Mouse (Mus musculus): ENCODE data around the gene Scnm1. TPM values are rescaled to one million over a fixed set of nuclear protein-coding genes. Genes with fewer than 3 reads are reported as not detected.

Gene Scnm1
- polyA plus RNA-seq, 1 experiment from 2014 or later: 94.1 TPM

DNA sequence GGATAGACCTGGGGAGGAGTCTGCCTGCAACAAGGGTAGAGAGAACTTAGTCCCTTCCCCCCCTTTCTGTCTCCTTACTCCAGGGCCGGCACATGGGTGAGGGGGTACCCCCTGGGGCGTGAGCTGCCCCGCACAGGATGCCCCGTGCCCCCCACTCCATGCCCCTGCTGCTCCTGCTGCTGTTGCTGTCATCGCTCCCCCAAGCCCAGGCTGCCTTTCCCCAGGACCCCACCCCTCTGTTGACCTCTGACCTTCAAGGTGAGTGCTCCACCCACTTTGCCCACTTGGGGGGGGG, 30.4 kb upstream of the Scnm1 start:
- H3K4me3 ChIP-seq: 0 out of 2 replicates have a peak overlapping the region, but pooled peaks have one; percentile 88
- peaks cover 52% of the 10 kb centered on the region for H3K36me3 ChIP-seq
- H3K9ac ChIP-seq: no peak overlapping the region
- 68% methylated on average over 5 of the region's 5 CpGs for WGBS
- ATAC-seq (ENCODE audit: low FRiP score): no peak
- H3K4me2 ChIP-seq (replicated peaks): peak overlapping the region; percentile 76
- no peak overlapping the region for H3K27ac ChIP-seq
- peaks cover 43% of the 10 kb centered on the region for H3K4me1 ChIP-seq
- H3K27me3 ChIP-seq: peaks cover 18% of the 10 kb centered on the region
- H3K9me3 ChIP-seq (replicated peaks): no peaks in the 10 kb centered on the region

DNA sequence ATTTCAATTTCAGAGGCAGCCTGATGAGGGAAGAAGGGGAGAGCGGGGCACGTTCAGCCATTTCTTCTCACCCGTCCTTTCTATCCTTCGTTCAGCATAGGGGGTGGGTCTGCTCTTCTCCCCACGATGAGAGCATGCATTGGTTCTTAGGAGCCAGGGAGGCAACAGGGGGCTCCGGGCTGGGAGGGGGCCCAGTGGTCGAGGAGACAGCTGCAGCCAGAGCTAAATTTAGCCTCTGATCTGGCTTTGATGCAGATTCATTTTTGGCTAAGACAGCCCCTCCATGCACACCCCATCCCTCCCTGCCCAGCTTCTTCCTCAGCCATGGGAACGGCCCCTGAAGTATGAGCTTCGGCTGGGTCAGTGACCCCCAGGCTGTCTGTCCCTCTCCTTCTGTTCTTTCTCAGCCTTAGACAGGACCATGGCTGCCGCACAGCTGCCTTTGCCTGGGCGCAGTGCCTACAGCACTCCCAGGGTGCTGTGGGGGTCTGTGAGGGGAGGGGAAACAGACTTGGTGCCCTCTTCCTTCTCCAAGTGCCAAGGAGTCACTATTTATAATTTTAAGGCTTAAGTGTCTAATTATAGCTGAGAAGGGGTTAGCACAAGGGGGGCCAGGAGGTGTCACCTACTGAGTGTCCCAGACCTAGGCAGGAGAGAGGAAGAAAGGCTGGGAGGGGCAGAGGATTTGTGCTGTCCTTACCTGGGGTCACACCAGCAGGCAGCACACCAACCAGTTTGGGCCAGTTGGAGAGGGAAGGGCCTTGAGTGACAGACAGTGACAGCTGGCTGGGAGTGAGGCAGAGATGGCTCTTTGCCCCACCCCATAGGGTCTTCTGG, 29.8 kb upstream of the Scnm1 start:
- H3K4me3 ChIP-seq: peak overlapping the region; percentile 88
- peak overlapping the region; percentile 76 for H3K4me2 ChIP-seq (replicated peaks)
- peaks cover 14% of the 10 kb centered on the region; the same call in 1 of the 2 replicates for H3K27me3 ChIP-seq
- ATAC-seq (ENCODE audit: low FRiP score): no peak
- H3K9me3 ChIP-seq (replicated peaks): no peaks in the 10 kb centered on the region
- H3K36me3 ChIP-seq: peaks cover 47% of the 10 kb centered on the region
- peaks cover 44% of the 10 kb centered on the region for H3K4me1 ChIP-seq
- H3K27ac ChIP-seq: peak overlapping the region; percentile 52; the same call in 1 of the 2 replicates
- 56% methylated on average over 11 of the region's 11 CpGs for WGBS
- peak overlapping the region; percentile 92 for H3K9ac ChIP-seq

- no peak for ATAC-seq (ENCODE audit: low FRiP score)
- peak overlapping the region; percentile 91 for H3K27ac ChIP-seq
- peaks cover 44% of the 10 kb centered on the region for H3K4me1 ChIP-seq
- peaks cover 33% of the 10 kb centered on the region for H3K36me3 ChIP-seq
- H3K9me3 ChIP-seq (replicated peaks): no peaks in the 10 kb centered on the region
- peak overlapping the region; percentile 88 for H3K4me3 ChIP-seq
- H3K27me3 ChIP-seq: peaks cover 2% of the 10 kb centered on the region; the same call in 1 of the 2 replicates
- H3K4me2 ChIP-seq (replicated peaks): peak overlapping the region; percentile 76
- peak overlapping the region; percentile 92 for H3K9ac ChIP-seq
- 33% methylated on average over 2 of the region's 2 CpGs for WGBS
Observed at GRCm38 (mm10) chr3:95162345-95162628, 28.5 kb upstream of the Scnm1 start.

- peaks cover 44% of the 10 kb centered on the region for H3K4me1 ChIP-seq
- peak overlapping the region; percentile 92 for H3K9ac ChIP-seq
- H3K27me3 ChIP-seq: peaks cover 2% of the 10 kb centered on the region; the same call in 1 of the 2 replicates
- peaks cover 28% of the 10 kb centered on the region for H3K36me3 ChIP-seq
- H3K4me2 ChIP-seq (replicated peaks): peak overlapping the region; percentile 76
- no peaks in the 10 kb centered on the region for H3K9me3 ChIP-seq (replicated peaks)
- peak overlapping the region; percentile 91 for H3K27ac ChIP-seq
- 5% methylated on average over 9 of the region's 9 CpGs for WGBS
- ATAC-seq (ENCODE audit: low FRiP score): no peak
- H3K4me3 ChIP-seq: peak overlapping the region; percentile 88
Observed at GRCm38 (mm10) chr3:95161618-95162344, 28.0 kb upstream of the Scnm1 start.

DNA sequence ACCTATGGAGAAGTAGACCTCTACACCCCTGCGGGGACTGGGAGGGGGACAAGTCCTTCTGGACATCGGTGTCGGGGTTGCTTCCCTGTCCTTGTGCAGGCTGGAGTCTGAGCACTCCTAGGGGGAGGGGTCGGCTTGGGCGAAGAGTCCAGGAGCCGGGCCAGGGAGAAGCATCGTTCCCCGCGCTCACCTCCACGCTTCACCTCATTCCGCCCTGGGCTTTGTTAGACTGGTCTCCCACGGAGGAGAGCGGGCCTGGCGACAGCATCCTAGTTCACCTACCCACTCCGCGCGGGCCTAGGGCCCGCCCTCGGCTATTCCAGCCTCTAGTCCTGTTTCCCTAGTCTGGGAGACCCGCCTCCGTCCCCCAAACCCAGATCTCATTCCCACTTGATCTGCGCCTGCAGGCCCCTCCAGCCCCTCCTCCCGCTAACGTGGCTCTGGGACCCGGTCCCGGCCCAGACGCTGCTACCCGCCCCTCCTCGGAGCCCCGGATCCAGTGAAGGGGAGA, 27.3 kb upstream of the Scnm1 start:
- peak; percentile 29 for ATAC-seq (ENCODE audit: low FRiP score)

GRCm38 (mm10) chr3:95159987-95160963, 26.5 kb upstream of the Scnm1 start, which contains the start of gene Sema6c:
Gene Sema6c, plus strand, starts transcription at chr3:95160457.
- H3K4me2 ChIP-seq (replicated peaks): peak within 1 kb of the TSS; percentile 76
- peaks cover 13% of the 10 kb centered on the region for H3K36me3 ChIP-seq
- H3K4me3 ChIP-seq: peak within 1 kb of the TSS; percentile 88
- peak; percentile 96 for ATAC-seq (ENCODE audit: low FRiP score)
- H3K4me1 ChIP-seq: peaks cover 44% of the 10 kb centered on the region
- peak within 1 kb of the TSS; percentile 91 for H3K27ac ChIP-seq
- under 1% methylated on average over 66 of the region's 66 CpGs for WGBS
- H3K27me3 ChIP-seq: peaks cover 2% of the 10 kb centered on the region; the same call in 1 of the 2 replicates
- H3K9ac ChIP-seq: peak within 1 kb of the TSS; percentile 92
- no peaks in the 10 kb centered on the region for H3K9me3 ChIP-seq (replicated peaks)

More for the DNA sequence above, 27.3 kb upstream of the Scnm1 start:
- 0% methylated on average over 29 of the region's 30 CpGs for WGBS
- H3K36me3 ChIP-seq: peaks cover 21% of the 10 kb centered on the region
- H3K4me3 ChIP-seq: peak overlapping the region; percentile 88
- peaks cover 2% of the 10 kb centered on the region; the same call in 1 of the 2 replicates for H3K27me3 ChIP-seq
- peak overlapping the region; percentile 91 for H3K27ac ChIP-seq
- peak overlapping the region; percentile 76 for H3K4me2 ChIP-seq (replicated peaks)
- H3K4me1 ChIP-seq: peaks cover 44% of the 10 kb centered on the region
- no peaks in the 10 kb centered on the region for H3K9me3 ChIP-seq (replicated peaks)
- H3K9ac ChIP-seq: peak overlapping the region; percentile 92

- Histone ChIP-seq H3K9ac (peak overlapping the region; percentile 92), H3K4me2 (replicated peaks) (peak overlapping the region; percentile 76), H3K9me3 (replicated peaks) (no peaks in the 10 kb centered on the region), H3K4me1 (peaks cover 41% of the 10 kb centered on the region), H3K27me3 (peaks cover 2% of the 10 kb centered on the region; the same call in 1 of the 2 replicates), H3K27ac (peak overlapping the region; percentile 91; the same call in 1 of the 2 replicates), H3K36me3 (peaks cover 6% of the 10 kb centered on the region), H3K4me3 (peak overlapping the region; percentile 88)
- no peak for ATAC-seq (ENCODE audit: low FRiP score)
- WGBS: 14% methylated on average over 8 of the region's 8 CpGs
Observed at GRCm38 (mm10) chr3:95159511-95159986, 25.7 kb upstream of the Scnm1 start.

GRCm38 (mm10) chr3:95153874-95154273, 20.1 kb upstream of the Scnm1 start:
- Histone ChIP-seq H3K27ac (no peak overlapping the region), H3K4me2 (replicated peaks) (no peak overlapping the region), H3K36me3 (no peaks in the 10 kb centered on the region), H3K4me3 (no peak overlapping the region), H3K9me3 (replicated peaks) (no peaks in the 10 kb centered on the region), H3K4me1 (no peaks in the 10 kb centered on the region), H3K9ac (no peak overlapping the region), H3K27me3 (peaks cover 2% of the 10 kb centered on the region; the same call in 1 of the 2 replicates)
- 59% methylated on average over 4 of the region's 4 CpGs for WGBS
- no peak for ATAC-seq (ENCODE audit: low FRiP score)

GRCm38 (mm10) chr3:95147924-95148323, 14.1 kb upstream of the Scnm1 start:
- Histone ChIP-seq H3K36me3 (no peaks in the 10 kb centered on the region), H3K9me3 (replicated peaks) (no peaks in the 10 kb centered on the region), H3K4me1 (no peaks in the 10 kb centered on the region), H3K4me3 (no peak overlapping the region), H3K27ac (no peak overlapping the region), H3K4me2 (replicated peaks) (no peak overlapping the region), H3K9ac (no peak overlapping the region), H3K27me3 (no peaks in the 10 kb centered on the region)
- 48% methylated on average over 3 of the region's 3 CpGs for WGBS
- no peak for ATAC-seq (ENCODE audit: low FRiP score)

GRCm38 (mm10) chr3:95142617-95143011, 8.8 kb upstream of the Scnm1 start:
- ATAC-seq (ENCODE audit: low FRiP score): peak; percentile 79
- Histone ChIP-seq H3K4me2 (replicated peaks) (no peak overlapping the region), H3K9me3 (replicated peaks) (no peaks in the 10 kb centered on the region), H3K27ac (no peak overlapping the region), H3K4me3 (no peak overlapping the region), H3K9ac (no peak overlapping the region), H3K27me3 (no peaks in the 10 kb centered on the region), H3K36me3 (peaks cover 19% of the 10 kb centered on the region), H3K4me1 (0 out of 2 replicates have a peak, but pooled peaks cover 3% of the 10 kb centered on the region)
- WGBS: 10% methylated on average over 5 of the region's 5 CpGs

DNA sequence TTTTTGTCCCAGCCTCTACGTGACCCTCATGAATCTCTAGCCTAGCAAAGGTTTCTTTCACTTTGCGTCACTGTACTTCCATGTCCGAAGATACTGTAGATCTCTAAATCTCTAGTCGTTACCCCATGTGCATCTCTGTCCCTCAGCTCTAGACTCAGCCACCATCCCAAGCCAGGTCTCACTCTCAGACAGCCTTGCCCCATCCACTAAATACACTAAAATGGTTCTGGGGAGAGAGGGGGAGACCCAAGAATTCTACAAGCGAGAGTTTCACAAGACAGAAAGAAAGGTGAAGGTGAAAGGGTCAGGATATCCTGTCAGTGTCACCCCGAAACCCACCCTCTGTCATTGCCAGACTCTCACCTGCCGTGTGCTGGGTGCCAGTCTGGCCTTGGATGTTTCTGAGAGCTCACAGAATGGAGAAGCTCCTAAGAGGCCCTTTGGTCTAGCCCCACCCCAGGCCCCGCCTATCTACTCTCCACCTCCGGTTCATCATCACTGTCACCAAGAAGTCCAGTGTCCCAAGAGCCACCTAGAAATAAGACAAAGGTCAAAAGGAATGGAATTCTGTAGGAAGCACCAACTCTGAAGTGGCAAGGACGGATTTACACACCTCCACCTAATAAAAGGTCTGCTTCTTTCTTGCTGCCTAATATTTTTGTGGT, 8.3 kb upstream of the Scnm1 start, which contains the start of gene Tnfaip8l2:
Gene Tnfaip8l2 (minus strand): TSS at position 409 of the 665 bp plus-strand sequence.
- Histone ChIP-seq H3K4me2 (replicated peaks) (no peak within 1 kb of the TSS), H3K9ac (no peak within 1 kb of the TSS), H3K9me3 (replicated peaks) (no peaks in the 10 kb centered on the region), H3K27me3 (no peaks in the 10 kb centered on the region), H3K4me3 (no peak within 1 kb of the TSS), H3K36me3 (peaks cover 19% of the 10 kb centered on the region), H3K4me1 (0 out of 2 replicates have a peak, but pooled peaks cover 3% of the 10 kb centered on the region), H3K27ac (no peak within 1 kb of the TSS)
- ATAC-seq (ENCODE audit: low FRiP score): no peak
- WGBS: 84% methylated on average over 10 of the region's 10 CpGs

Data from hindbrain, embryonic 12.5 days (tissue).